Mouse (Mus musculus) retina, postnatal 7 days (tissue): Measurements from ENCODE around the gene Arl2bp.

ENCODE experiments used
- DNase-seq: peaks from one replicate; pipeline ENCODE4 v3.0.0-alpha.2; 2012; ENCODE audit warnings: low read depth, low spot score

Arl2bp gene

DNA sequence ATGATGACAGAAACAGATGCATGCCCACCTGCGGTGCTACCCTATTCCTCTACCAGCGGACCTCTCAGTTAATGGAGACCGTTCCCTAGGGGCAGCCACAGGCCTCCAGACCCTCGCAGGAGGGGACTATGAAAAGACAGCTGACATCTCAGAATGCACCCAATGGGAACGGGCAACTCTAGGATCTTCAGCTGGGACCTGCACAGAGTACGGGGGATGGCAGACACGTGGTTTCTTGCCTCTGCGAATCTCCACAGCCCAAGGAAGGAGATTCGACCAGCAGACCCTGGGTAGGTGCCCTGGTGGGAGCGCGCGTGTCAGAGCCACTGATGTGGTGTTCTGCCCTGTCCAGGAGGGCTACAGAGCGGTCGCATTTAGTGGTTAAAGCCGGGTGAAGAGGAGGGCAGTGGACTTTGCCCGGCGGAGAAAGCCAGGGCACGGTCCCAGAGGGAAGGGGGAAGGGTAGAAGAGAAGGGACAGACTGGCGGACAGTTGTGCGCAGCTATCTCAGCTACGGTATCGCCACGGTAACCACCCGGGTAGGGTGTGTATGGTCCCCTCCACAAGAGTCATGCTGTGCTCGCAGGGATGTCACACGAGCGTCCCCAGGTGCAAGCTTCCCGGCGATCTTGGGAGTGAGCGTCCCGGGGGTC is 29.1 kb downstream of the Arl2bp start:
- DNase-seq = no peak

GRCm38 (mm10) chr8:94695994-94696384 is 29.6 kb downstream of the Arl2bp start, which contains the start of gene Pllp:
Gene Pllp (minus strand): TSS chr8:94696278.
- no peak for DNase-seq

DNA sequence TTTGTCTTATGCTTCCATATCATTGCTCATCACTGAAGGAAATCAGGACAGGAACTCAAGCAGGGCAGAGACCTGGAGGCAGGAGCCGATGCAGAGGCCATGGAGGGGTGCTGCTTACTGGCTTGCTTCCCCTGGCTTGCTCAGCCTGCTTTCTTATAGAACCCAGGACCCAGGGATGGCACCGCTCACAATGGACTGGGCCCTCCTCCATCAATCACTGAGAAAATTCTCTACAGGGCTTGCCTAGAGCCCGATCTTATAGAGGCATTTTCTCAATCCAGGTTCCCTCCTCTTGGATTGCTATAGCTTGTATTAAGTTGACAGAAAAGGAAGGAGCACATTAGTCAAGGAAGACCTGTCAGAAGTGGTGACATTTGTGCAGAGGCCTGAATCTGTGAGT is 30.2 kb downstream of the Arl2bp start:
- no peak for DNase-seq

- DNase-seq = no peak
Observed at GRCm38 (mm10) chr8:94697956-94698355, 31.6 kb downstream of the Arl2bp start.

DNA sequence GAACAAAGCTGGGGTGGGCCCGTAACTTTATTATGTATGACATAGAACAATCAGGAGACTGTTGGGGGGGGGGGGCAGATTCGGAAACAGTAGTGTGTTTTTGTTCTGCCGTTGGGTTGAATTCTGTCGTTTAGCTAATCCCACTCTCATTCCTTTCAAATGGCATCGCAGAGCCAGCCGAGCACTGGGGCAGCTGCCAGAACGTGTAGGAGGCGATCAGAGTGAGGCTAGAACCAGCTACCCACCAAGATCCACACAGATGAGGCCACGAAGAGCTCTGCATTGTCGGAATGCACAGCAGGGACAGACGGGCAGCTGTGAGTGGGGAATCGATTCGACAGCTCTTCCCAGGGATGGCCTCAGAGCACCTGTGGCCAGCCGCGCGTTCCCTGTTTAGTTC is 33.0 kb downstream of the Arl2bp start:
- no peak for DNase-seq

DNA sequence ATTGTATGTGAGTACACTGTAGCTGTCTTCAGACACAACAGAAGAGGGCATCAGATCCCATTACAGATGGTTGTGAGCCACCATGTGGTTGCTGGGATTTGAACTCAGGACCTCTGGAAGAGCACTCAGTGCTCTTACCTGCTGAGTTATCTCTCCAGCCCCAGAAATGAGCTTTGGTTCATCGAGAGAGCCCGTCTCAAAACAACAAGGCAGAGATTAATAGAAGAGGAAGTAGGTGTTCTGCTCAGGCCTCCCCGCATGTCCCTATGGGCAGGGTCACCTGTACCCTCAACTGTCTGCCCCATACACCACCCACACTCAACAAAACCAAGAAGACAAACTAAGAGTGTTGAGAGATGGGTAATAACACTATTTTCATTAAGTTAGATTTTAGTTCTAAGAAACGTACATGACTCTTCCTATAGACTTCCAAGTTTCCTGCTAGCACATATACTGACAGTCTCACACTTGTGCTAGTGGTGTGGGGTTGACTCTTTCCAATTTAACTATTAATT is 34.1 kb downstream of the Arl2bp start:
- no peak for DNase-seq

GRCm38 (mm10) chr8:94702156-94702555 is 35.8 kb downstream of the Arl2bp start:
- DNase-seq = no peak

DNA sequence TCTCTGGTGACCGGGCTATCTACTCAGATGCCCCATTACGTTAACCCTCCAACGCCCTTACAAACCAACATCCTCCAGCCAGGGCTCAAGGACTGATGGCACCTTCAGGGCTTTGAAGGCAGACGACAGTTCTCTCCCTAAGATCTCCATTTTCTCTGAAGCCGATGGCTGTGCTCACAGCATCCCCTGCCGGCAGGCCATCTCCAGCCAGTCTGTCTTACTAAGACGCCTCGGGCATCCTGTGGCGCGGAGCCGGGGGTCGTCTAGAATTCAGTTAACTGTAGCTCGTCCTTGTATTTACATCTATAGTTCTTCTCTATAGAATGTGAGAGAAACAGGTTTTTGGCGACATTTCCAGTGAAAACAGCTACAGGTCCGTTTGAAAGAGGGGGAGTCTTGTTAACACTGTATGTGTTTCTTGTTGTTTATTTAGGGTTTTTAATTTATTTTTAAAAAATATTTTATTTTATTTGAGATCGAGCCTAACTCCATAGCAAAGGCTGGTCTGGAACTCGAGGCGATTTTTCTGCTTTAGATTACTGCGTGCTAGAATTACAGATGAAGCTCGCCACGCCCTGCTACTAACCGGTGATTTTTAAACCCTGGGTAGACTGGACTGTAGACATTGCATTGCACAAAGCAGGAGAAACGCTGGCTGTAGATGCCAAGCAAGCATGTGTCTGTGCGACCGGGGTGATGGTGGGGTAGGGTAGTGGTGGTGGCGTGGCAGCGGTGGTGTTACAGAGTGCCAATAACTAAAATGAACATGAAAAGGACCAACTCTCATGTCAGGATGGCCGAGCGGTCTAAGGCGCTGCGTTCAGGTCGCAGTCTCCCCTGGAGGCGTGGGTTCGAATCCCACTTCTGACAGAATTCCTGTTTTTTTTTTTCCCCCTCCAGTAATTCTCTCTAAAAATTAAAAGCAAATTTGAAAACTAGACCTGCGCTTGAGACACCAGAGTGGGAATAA is 36.7 kb downstream of the Arl2bp start:
- DNase-seq = no peak

DNA sequence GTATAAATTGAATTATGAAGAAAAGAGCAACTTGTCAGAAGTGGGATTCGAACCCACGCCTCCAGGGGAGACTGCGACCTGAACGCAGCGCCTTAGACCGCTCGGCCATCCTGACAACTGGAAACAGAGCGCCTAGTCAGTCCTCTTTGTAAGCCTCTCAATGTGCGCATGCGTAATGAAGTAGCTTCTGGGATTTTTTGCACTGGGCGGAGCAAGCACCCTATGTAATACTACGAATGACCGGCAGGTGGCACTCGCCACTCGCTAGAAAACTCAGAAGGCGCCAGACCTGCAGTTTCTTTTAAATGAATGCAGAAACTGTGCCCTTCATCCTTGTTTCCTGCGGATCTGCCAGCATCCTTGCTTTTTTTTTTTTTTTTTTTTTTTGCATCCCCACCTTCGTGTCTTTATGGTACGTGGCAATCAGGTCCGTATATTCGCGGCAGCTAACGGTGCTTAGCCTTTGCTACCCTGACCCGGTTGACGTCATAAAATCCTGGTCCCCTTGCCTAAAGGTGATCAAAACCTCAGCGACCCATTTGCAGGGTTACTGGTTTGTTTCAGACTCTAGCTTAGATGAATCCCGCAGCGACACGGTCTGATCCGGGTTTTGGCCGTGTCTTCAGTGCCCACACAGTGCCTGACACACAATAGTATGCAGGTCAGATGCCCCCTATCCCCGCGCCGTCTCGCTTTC is 37.7 kb downstream of the Arl2bp start:
- DNase-seq = peak; percentile 94

GRCm38 (mm10) chr8:94704669-94704984 is 38.2 kb downstream of the Arl2bp start:
- DNase-seq = no peak

DNA sequence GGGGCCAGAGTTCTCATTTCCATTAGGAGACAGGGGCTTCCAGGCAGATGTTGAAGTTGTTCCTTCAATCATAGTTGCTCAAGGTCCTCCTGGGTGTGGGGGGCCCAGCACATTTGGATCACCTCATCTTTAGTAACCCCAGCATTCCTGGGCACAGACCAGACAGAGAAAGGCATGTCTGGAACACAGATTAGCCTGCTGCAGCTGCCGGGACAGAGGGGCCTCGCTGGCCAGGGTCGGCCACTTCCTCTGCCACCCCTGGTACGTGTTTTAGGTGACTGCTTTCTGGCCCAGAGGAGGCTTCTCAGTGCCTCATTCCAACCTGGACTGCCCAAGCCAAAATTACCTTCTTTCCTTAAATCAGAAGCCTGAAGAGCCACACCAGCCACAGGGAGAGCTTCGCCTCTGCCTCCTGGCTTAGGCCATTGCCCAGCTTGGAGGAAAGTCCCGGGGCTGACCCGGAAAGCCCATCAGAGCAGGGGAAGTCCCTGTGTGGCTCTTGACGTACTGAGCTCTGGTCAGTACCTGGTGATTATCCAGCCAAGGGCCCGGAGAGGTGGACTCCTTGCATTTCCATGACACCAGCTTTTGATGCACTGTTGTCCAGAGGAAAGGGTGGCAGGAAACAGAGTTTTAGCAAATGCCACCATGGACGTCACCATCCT is 39.3 kb downstream of the Arl2bp start:
- no peak for DNase-seq

GRCm38 (mm10) chr8:94706732-94707395 is 40.5 kb downstream of the Arl2bp start:
- no peak for DNase-seq

GRCm38 (mm10) chr8:94710336-94710735 is 43.9 kb downstream of the Arl2bp start:
- no peak for DNase-seq

DNA sequence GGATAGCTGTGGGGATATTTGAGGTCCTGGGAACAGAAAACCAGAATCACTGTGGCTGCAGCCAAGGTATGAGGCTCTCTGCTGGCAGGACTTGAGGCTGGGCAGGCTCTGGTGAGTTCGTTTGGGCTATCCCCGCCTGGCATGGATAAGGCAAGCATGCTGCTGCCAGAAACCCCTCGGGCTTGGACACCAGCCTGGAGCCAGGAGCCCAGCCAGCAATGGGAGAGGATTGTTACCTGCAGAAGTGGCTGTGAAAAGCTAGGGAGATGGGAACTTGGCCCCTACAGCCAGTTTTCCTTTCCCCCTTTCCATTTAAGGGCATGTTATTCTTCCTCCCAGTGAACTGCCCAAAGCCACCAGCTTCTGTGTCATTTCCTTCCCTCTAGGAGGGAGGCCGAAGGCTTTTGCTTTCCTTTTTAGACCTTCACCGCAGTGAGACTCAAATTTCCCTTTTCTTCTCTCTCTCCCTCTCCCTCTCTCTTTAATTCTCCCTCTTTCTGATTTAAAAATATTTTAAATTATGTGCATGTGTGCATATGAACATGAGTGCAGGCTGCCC is 44.8 kb downstream of the Arl2bp start:
- DNase-seq = no peak

DNA sequence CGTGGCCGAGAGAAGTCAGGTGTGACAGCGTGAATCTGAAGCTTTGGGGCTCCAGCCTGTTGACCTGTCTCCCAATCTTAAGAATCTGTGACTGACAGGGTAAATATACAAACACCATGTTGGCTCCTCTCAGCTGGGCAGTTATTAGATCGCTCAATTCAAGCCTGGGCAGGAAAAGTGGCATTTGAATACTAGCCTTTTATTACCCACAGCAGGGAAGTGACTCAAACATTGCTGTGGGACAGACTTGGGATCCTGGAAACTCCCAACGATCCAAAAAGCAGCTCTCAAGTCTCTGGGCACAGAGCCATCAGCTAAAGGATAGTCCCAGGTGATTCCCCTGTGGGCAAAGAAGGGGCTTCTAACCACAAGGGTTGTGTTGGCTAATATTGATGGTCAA is 48.2 kb downstream of the Arl2bp start:
- no peak for DNase-seq

DNA sequence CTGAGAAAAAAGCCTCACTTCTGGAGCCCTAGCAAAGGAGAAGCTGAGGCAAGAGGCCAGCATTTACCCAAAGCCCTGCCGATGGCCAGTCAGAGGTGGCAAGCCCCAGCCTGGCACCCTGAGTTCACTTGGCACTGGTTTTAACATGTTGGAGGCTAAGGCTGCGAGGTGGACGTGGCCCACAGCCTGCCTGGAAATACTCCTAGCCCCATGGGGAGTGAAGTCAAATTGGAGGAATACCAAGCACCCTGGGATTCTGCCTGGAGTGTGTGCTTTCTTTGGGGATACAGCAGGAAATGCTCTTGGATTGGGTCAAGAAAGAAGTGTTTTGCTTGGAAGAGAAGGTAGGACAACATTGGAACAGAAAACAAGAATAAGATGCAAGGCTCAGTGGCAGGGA is 49.5 kb downstream of the Arl2bp start:
- DNase-seq = no peak

DNA sequence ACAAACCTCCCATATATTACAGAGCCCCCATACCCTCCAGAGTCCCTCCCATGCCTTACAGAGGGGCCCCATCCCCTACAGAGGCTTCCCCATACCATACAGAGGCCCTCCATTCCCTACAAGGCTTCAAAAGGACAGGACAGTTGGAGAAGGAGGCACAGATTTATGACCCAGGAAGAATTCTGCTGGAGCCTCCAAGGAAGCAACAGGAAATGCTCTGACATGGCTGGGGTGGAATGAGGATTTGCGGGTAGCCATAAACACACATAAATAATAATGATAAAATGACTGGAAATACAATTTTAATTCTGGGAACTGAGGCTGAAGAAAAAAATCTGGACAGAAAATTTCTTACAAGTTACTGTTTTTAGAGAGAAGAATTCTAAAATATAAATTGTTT is 50.4 kb downstream of the Arl2bp start:
- DNase-seq = no peak
